Mouse (Mus musculus): Measurements from ENCODE around the gene Lrp8. TPM values are rescaled to one million over a fixed set of nuclear protein-coding genes. Genes with fewer than 3 reads are reported as not detected.

Lrp8 gene
- total RNA-seq, 1 experiment: 8.3 TPM

DNA sequence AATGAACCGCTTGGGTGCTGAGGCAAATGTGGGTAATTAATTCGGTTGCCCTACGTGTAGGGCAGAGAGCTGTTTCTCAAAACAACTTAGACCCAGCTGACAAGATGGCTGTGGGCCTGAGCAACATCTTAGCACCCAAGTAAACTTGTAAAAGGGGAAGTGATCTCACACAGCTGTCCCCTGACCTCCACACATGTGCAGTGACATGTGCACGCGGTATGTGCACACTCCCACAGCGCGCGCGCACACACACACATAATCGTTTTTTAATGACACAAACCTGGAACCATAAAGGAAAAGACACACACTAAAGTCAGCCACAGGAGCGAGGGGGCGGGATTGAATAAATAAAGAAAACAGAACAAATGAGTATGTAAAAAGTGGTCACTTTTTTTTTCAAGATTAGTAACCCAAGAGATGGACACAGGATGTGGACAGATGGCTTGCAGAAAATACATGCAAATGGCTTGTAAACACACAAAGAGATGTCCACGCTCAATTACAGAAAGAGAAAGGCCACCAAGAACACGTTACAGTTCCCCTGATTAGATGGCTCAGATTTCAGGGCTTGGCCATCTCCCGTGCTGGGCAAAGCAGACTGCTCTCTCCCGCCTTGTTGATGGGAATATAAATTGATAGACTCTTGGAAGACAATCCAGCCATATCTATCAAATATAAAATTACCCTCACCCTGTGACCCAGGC lies 29.8 kb upstream of the Lrp8 start:
- in situ Hi-C loops (cut with MboI; ENCODE audit: low sequenced_read_pairs in 2 of 2, unreplicated experiment in 2 of 2): no loop called here
- no peak for TF ChIP-seq ZNF384 (IDR thresholded peaks at IDR 0.05; ENCODE audit: low read depth, low read length)
- no peak for TF ChIP-seq MAFK (IDR thresholded peaks at IDR 0.05; ENCODE audit: insufficient read depth, low read depth, low read length)
- no peak for TF ChIP-seq HCFC1 (IDR thresholded peaks at IDR 0.05; ENCODE audit: borderline replicate concordance, insufficient read depth, low read length)
- TF ChIP-seq CHD2 (IDR thresholded peaks at IDR 0.05; ENCODE audit: low read depth, low read length): no peak
- no peak for TF ChIP-seq ZC3H11A (IDR thresholded peaks at IDR 0.05; ENCODE audit: borderline replicate concordance, low read depth, low read length)

DNA sequence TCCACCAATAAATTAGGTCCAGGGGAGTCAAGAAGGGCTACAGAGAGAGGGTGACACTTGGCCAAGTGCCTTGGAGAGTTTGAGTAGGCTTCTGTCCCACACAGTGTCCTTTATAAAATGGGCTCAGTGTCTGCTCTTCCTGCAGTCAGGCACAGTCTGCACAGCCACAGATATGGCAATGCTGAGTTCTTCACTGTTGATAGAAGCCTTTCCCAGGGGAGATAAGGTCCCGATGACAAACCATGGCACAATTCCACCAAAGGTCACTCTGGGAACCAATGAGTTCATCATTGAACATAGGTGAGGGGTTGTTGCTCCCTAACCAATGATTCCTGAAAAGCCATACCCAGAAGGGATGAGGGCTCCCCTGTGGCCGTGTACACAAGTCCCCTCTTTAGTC lies 27.2 kb upstream of the Lrp8 start:
- no peaks in the 10 kb centered on the region for H3K9me3 ChIP-seq (ENCODE audit: control insufficient read depth, insufficient read depth, low read depth, low read length)
- no peak overlapping the region for H3K27ac ChIP-seq (ENCODE audit: insufficient read depth, low read depth, low read length, poor library complexity, severe bottlenecking)
- TF ChIP-seq MAFK (IDR thresholded peaks at IDR 0.05; ENCODE audit: insufficient read depth, low read depth, low read length) (no peak), HCFC1 (IDR thresholded peaks at IDR 0.05; ENCODE audit: borderline replicate concordance, insufficient read depth, low read length) (no peak), CHD2 (IDR thresholded peaks at IDR 0.05; ENCODE audit: low read depth, low read length) (no peak), ZNF384 (IDR thresholded peaks at IDR 0.05; ENCODE audit: low read depth, low read length) (no peak), ZC3H11A (IDR thresholded peaks at IDR 0.05; ENCODE audit: borderline replicate concordance, low read depth, low read length) (no peak)
- H3K4me3 ChIP-seq (ENCODE audit: insufficient read depth in 1 of 2, low read depth in 1 of 2, low read length in 2 of 2, poor library complexity in 1 of 2, severe bottlenecking in 1 of 2): no peak overlapping the region
- in situ Hi-C loops (cut with MboI; ENCODE audit: low sequenced_read_pairs in 2 of 2, unreplicated experiment in 2 of 2): no loop called here
- no peak for DNase-seq (ENCODE audit: low read depth, low spot score)
- H3K36me3 ChIP-seq (ENCODE audit: control insufficient read depth, insufficient read depth, low read length, poor library complexity, severe bottlenecking): no peaks in the 10 kb centered on the region
- H3K4me1 ChIP-seq (ENCODE audit: control insufficient read depth in 2 of 2, insufficient read depth in 2 of 2, low read length in 2 of 2, poor library complexity in 1 of 2): peaks cover 2 to 12% of the 10 kb centered on the region in 2 experiments; a peak in 2 of 4 replicates
- H3K9ac ChIP-seq (ENCODE audit: insufficient read depth, low read depth, low read length, poor library complexity, severe bottlenecking): no peak overlapping the region

More for the DNA sequence above, 29.8 kb upstream of the Lrp8 start:
- no peaks in the 10 kb centered on the region for H3K9me3 ChIP-seq (ENCODE audit: control insufficient read depth, insufficient read depth, low read depth, low read length)
- H3K27ac ChIP-seq (ENCODE audit: insufficient read depth, low read depth, low read length, poor library complexity, severe bottlenecking): no peak overlapping the region
- DNase-seq (ENCODE audit: low read depth, low spot score): no peak
- H3K4me1 ChIP-seq (ENCODE audit: control insufficient read depth in 2 of 2, insufficient read depth in 2 of 2, low read length in 2 of 2, poor library complexity in 1 of 2): peaks cover 2 to 12% of the 10 kb centered on the region in 2 experiments; a peak in 2 of 4 replicates
- no peak overlapping the region for H3K9ac ChIP-seq (ENCODE audit: insufficient read depth, low read depth, low read length, poor library complexity, severe bottlenecking)
- no peaks in the 10 kb centered on the region for H3K36me3 ChIP-seq (ENCODE audit: control insufficient read depth, insufficient read depth, low read length, poor library complexity, severe bottlenecking)
- H3K4me3 ChIP-seq (ENCODE audit: insufficient read depth in 1 of 2, low read depth in 1 of 2, low read length in 2 of 2, poor library complexity in 1 of 2, severe bottlenecking in 1 of 2): no peak overlapping the region

DNA sequence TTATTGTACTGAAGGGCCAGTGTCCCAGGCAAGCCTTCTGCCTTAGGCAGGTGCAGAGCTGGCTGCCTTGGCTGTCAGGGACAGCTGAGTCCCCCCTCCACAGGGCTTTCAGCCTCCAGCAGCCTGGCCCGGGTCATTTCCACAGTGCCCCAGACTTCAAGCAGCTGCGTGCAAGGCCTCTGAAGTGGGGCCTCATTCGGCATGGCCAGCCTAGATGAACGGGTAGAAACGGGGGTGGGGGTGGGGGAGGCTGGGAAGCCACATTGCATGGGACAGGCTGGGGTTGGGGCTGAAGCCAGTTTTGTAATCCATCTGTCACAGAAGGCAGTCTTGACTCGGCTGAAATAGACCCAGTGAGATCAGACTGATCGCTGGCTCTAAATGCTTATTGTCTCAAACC lies 26.4 kb upstream of the Lrp8 start:
- no peak overlapping the region for H3K27ac ChIP-seq (ENCODE audit: insufficient read depth, low read depth, low read length, poor library complexity, severe bottlenecking)

DNA sequence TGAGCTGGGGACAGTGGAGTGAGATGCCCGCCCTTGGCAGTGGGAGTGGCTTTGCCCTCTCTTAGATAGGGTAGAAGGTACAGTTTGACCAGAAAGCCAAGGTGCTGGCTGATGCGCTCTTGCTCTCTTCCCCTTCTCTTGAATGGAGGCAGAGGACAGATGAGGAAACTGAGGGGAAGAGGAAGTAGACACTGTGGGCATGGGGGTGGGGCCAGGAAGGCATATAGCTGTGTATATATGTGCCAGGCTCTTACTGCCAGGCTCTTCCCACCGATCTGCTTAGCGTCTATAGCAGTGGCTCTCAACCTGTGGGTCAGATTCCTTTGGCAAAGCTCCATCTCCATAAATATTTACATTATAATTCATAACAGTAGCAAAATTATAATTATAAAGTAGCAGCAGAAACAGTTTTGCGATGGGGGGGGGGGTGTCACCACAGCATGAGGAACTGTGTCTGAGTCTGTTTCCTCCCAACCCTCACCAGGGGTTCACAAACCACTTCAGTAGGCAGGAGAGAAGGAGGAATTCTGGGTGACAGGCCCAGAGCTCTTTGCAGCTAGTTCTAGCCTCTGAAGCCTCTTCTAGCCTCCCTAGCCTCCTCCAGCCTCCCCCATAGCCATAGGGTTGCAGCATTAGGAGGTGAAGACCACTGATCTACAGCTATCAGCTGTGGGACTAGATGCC lies 24.9 kb upstream of the Lrp8 start:
- H3K9ac ChIP-seq (ENCODE audit: insufficient read depth, low read depth, low read length, poor library complexity, severe bottlenecking): no peak overlapping the region
- TF ChIP-seq ZC3H11A (IDR thresholded peaks at IDR 0.05; ENCODE audit: borderline replicate concordance, low read depth, low read length): no peak
- no peak for TF ChIP-seq CHD2 (IDR thresholded peaks at IDR 0.05; ENCODE audit: low read depth, low read length)
- no peak for TF ChIP-seq MAFK (IDR thresholded peaks at IDR 0.05; ENCODE audit: insufficient read depth, low read depth, low read length)
- no peak for TF ChIP-seq ZNF384 (IDR thresholded peaks at IDR 0.05; ENCODE audit: low read depth, low read length)
- TF ChIP-seq HCFC1 (IDR thresholded peaks at IDR 0.05; ENCODE audit: borderline replicate concordance, insufficient read depth, low read length): no peak

More for the DNA sequence above, 26.4 kb upstream of the Lrp8 start:
- Histone ChIP-seq H3K36me3 (ENCODE audit: control insufficient read depth, insufficient read depth, low read length, poor library complexity, severe bottlenecking) (no peaks in the 10 kb centered on the region), H3K9me3 (ENCODE audit: control insufficient read depth, insufficient read depth, low read depth, low read length) (no peaks in the 10 kb centered on the region), H3K4me1 (ENCODE audit: control insufficient read depth in 2 of 2, insufficient read depth in 2 of 2, low read length in 2 of 2, poor library complexity in 1 of 2) (peaks cover 2 to 12% of the 10 kb centered on the region in 2 experiments; a peak in 2 of 4 replicates), H3K9ac (ENCODE audit: insufficient read depth, low read depth, low read length, poor library complexity, severe bottlenecking) (no peak overlapping the region), H3K4me3 (ENCODE audit: insufficient read depth in 1 of 2, low read depth in 1 of 2, low read length in 2 of 2, poor library complexity in 1 of 2, severe bottlenecking in 1 of 2) (no peak overlapping the region)
- no peak for TF ChIP-seq HCFC1 (IDR thresholded peaks at IDR 0.05; ENCODE audit: borderline replicate concordance, insufficient read depth, low read length)
- TF ChIP-seq ZNF384 (IDR thresholded peaks at IDR 0.05; ENCODE audit: low read depth, low read length): no peak
- no peak for TF ChIP-seq CHD2 (IDR thresholded peaks at IDR 0.05; ENCODE audit: low read depth, low read length)
- TF ChIP-seq MAFK (IDR thresholded peaks at IDR 0.05; ENCODE audit: insufficient read depth, low read depth, low read length): no peak
- TF ChIP-seq ZC3H11A (IDR thresholded peaks at IDR 0.05; ENCODE audit: borderline replicate concordance, low read depth, low read length): no peak
- in situ Hi-C loops (cut with MboI; ENCODE audit: low sequenced_read_pairs in 2 of 2, unreplicated experiment in 2 of 2): no loop called here
- no peak for DNase-seq (ENCODE audit: low read depth, low spot score)

More for the DNA sequence above, 24.9 kb upstream of the Lrp8 start:
- DNase-seq (ENCODE audit: low read depth, low spot score): no peak
- no peaks in the 10 kb centered on the region for H3K9me3 ChIP-seq (ENCODE audit: control insufficient read depth, insufficient read depth, low read depth, low read length)
- no peak overlapping the region for H3K27ac ChIP-seq (ENCODE audit: insufficient read depth, low read depth, low read length, poor library complexity, severe bottlenecking)
- H3K4me1 ChIP-seq (ENCODE audit: control insufficient read depth in 2 of 2, insufficient read depth in 2 of 2, low read length in 2 of 2, poor library complexity in 1 of 2): peaks cover 2 to 12% of the 10 kb centered on the region in 2 experiments; a peak in 2 of 4 replicates
- H3K4me3 ChIP-seq (ENCODE audit: insufficient read depth in 1 of 2, low read depth in 1 of 2, low read length in 2 of 2, poor library complexity in 1 of 2, severe bottlenecking in 1 of 2): no peak overlapping the region
- H3K36me3 ChIP-seq (ENCODE audit: control insufficient read depth, insufficient read depth, low read length, poor library complexity, severe bottlenecking): no peaks in the 10 kb centered on the region
- in situ Hi-C loops (cut with MboI; ENCODE audit: low sequenced_read_pairs in 2 of 2, unreplicated experiment in 2 of 2): no loop called here
